Mouse (Mus musculus) kidney, postnatal 0 days (tissue): ENCODE data around the gene Olfr669. TPM values are rescaled to one million over a fixed set of nuclear protein-coding genes. Genes with fewer than 3 reads are reported as not detected.
"Not testable (repeated sequence)": the region's sequence is repeated elsewhere in the genome, so short reads cannot be mapped to it uniquely, and the experiment has no call there.

Experiments
- ATAC-seq: fragments of 200-750 bp; cut with Nextera tagmentation; replicated peaks from 2 replicates; pipeline ENCODE4 v1.8.0; 2017; ENCODE audit warnings: low read depth, moderate number of reproducible peaks, moderate TSS enrichment, moderate library complexity; ENCODE audit not compliant: low FRiP score
- DNase-seq: peaks from one replicate; pipeline ENCODE4 v3.0.0-alpha.2; 2016; ENCODE audit warnings: low spot score
- H3K27ac ChIP-seq: fragments of 300-500 bp; sonication (generic); 2 replicates; pipeline ENCODE4 v1.5.1; 2014; ENCODE audit warnings: mild to moderate bottlenecking
- H3K27me3 ChIP-seq: fragments of 300-500 bp; sonication (generic); 2 replicates; pipeline ENCODE4 v1.6.1; 2014; ENCODE audit warnings: low read length, mixed read lengths; ENCODE audit not compliant: insufficient read depth
- H3K36me3 ChIP-seq: fragments of 300-500 bp; sonication (generic); 2 replicates; pipeline ENCODE4 v1.6.1; 2014; ENCODE audit warnings: low read length, mixed read lengths; ENCODE audit not compliant: insufficient read depth
- H3K4me1 ChIP-seq: fragments of 300-500 bp; sonication (generic); replicated peaks from 2 replicates; pipeline ENCODE4 v1.6.1; 2014; ENCODE audit warnings: antibody characterized with exemption, low read length, mixed read lengths; ENCODE audit not compliant: insufficient read depth
- H3K4me2 ChIP-seq: fragments of 300-500 bp; sonication (generic); 2 replicates; pipeline ENCODE4 v1.6.1; 2014; ENCODE audit warnings: mild to moderate bottlenecking, low read length, moderate library complexity, mixed read lengths
- H3K4me3 ChIP-seq: fragments of 300-500 bp; sonication (generic); replicated peaks from 2 replicates; pipeline ENCODE4 v1.5.1; 2014; ENCODE audit warnings: low read depth, low read length
- H3K9ac ChIP-seq: fragments of 300-500 bp; sonication (generic); 2 replicates; pipeline ENCODE4 v1.6.1; 2014; ENCODE audit warnings: low read depth, low read length
- H3K9me3 ChIP-seq: fragments of 300-500 bp; sonication (generic); replicated peaks from 2 replicates; pipeline ENCODE4 v1.6.1; 2016; ENCODE audit warnings: low read length, inconsistent platforms, mixed read lengths
- CTCF ChIP-seq: IDR thresholded peaks from 2 replicates; pipeline ENCODE4 v1.5.1; 2016; ENCODE audit warnings: antibody characterized with exemption, low read depth, mild to moderate bottlenecking, moderate library complexity
- WGBS: fragments of 180-500 bp; shearing (Covaris S2); extraction: QIAGEN DNeasy Blood & Tissue Kit; methylation state at CpG from one replicate; pipeline ENCODE4 v1.1.7; 2014; 5-methylcytosine and 5-hydroxymethylcytosine counted together
- polyA plus RNA-seq: library from polyadenylated mRNA; unstranded; fragments of >200 nt; fragmentation: Nextera tagmentation; extraction: Ambion mirVana; gene quantifications from 2 replicates; pipeline ENCODE4 v1.2.1, GENCODE M21; 2015

Olfr669 gene
- not detected in 2 replicates for polyA plus RNA-seq

DNA sequence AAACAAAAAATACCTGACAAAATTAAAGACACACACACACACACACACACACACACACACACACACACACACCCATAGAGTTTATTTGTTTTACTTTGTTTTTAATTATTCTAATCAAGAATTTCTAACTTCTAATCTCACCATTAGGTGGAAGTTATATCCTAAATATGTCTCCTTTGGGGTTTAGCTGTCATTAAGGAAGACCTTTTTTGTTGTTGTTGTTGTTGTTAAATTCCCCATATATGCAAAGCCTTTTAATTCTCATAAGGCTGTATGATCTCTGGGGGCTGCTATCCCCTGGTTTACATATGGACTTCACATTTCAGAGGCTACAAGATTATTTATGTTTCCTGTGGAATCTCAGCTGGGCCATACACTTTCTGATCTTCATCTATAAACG is at the start of gene Olfr669:
Gene Olfr669 (plus strand): TSS at position 301 of the 400 bp plus-strand sequence.
- ATAC-seq, result no peak

DNA sequence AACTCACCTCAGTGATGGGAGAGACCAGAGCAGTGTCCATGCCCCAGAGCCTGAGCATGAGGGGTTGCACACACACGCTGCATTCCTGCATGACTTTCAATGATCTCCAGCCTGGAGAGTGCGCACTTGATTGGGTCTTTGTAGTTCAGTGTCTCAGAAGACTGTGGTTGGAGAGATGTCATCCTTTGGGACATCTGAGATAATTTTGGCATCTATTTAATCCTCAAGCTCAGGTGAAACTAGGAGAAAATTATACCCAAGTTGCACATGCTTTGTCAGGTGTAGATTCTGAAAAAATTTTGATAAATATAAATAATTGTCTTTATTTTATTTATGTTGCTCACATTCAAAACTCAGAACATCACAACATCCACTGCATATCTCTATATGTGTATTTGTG is 38.2 kb upstream of the Olfr669 start, which contains the start of gene Olfr666:
Gene Olfr666 (minus strand): TSS at position 101 of the 400 bp plus-strand sequence.
- DNase-seq (no peak), ATAC-seq (no peak)
- 81% methylated on average over 2 of the region's 2 CpGs for WGBS
- Histone ChIP-seq H3K27ac (no peak within 1 kb of the TSS), H3K4me1 (no peaks in the 10 kb centered on the region), H3K27me3 (no peaks in the 10 kb centered on the region), H3K4me3 (no peak within 1 kb of the TSS), H3K9me3 (no peaks in the 10 kb centered on the region), H3K9ac (no peak within 1 kb of the TSS), H3K36me3 (no peaks in the 10 kb centered on the region), H3K4me2 (no peak within 1 kb of the TSS)
- TF ChIP-seq CTCF, result no peak

More for the DNA sequence above, at the start of gene Olfr669:
- H3K27me3 ChIP-seq, result no peaks in the 10 kb centered on the region
- 70% methylated on average over 1 of the region's 1 CpGs for WGBS
- no peak within 1 kb of the TSS for H3K4me3 ChIP-seq
- no peak within 1 kb of the TSS for H3K9ac ChIP-seq
- H3K4me2 ChIP-seq, result no peak within 1 kb of the TSS
- DNase-seq, result no peak
- H3K27ac ChIP-seq, result no peak within 1 kb of the TSS
- H3K4me1 ChIP-seq, result no peaks in the 10 kb centered on the region
- H3K9me3 ChIP-seq, result no peaks in the 10 kb centered on the region
- no peak for TF ChIP-seq CTCF
- H3K36me3 ChIP-seq, result no peaks in the 10 kb centered on the region

DNA sequence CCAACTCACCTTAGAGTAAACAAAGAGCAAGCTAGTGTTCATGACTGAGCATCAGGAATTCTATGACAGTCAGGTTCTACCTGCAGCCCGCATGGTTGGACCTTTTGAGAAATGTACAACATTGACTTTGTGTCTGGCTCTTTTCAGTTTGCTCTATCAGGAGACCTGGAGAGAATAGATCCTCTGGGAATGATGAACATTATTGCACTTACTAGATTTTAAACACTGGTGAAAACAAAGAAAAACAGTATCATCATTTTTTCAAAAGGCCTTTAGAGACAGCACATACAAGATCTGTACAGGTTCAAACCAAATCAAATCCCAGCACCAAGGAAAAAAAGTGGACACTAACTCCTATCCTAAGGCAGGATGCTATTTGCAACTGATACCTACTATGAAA is 12.7 kb upstream of the Olfr669 start, which contains the start of gene Olfr667:
Gene Olfr667 (minus strand): TSS at position 101 of the 400 bp plus-strand sequence.
- DNase-seq (no peak), ATAC-seq (no peak)
- Histone ChIP-seq H3K9ac (no peak within 1 kb of the TSS), H3K4me2 (no peak within 1 kb of the TSS), H3K4me3 (no peak within 1 kb of the TSS), H3K27ac (no peak within 1 kb of the TSS), H3K9me3 (no peaks in the 10 kb centered on the region), H3K36me3 (no peaks in the 10 kb centered on the region), H3K4me1 (no peaks in the 10 kb centered on the region), H3K27me3 (no peaks in the 10 kb centered on the region)
- 94% methylated on average over 1 of the region's 1 CpGs for WGBS
- no peak for TF ChIP-seq CTCF

DNA sequence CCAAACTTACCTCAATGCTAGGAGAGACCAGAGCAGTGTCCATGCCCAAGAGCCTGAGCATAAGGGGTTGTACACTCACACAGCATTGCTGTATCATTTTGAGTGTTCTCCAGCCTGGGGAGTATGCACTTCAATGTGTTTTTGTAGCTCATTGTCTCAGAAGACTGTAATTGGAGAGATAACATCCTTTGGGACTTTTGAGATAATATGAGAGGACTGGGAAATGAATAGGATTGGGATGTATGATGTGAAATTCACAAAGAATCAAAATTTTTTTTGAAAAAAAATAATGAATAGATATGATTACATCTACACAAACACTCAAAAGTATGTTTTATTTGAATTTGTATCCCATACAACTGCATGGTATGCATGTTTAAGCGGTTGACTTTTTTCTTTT is 6.1 kb upstream of the Olfr669 start, which contains the start of gene Olfr668:
Gene Olfr668 (minus strand): TSS at position 101 of the 400 bp plus-strand sequence.
- no peaks in the 10 kb centered on the region for H3K36me3 ChIP-seq
- DNase-seq, result no peak
- H3K4me2 ChIP-seq, result no peak within 1 kb of the TSS
- 73% methylated on average over 1 of the region's 1 CpGs for WGBS
- H3K4me1 ChIP-seq, result no peaks in the 10 kb centered on the region
- no peak for ATAC-seq
- H3K9ac ChIP-seq, result no peak within 1 kb of the TSS
- no peak within 1 kb of the TSS for H3K27ac ChIP-seq
- no peak for TF ChIP-seq CTCF
- no peak within 1 kb of the TSS for H3K4me3 ChIP-seq
- no peaks in the 10 kb centered on the region for H3K27me3 ChIP-seq
- no peaks in the 10 kb centered on the region for H3K9me3 ChIP-seq

DNA sequence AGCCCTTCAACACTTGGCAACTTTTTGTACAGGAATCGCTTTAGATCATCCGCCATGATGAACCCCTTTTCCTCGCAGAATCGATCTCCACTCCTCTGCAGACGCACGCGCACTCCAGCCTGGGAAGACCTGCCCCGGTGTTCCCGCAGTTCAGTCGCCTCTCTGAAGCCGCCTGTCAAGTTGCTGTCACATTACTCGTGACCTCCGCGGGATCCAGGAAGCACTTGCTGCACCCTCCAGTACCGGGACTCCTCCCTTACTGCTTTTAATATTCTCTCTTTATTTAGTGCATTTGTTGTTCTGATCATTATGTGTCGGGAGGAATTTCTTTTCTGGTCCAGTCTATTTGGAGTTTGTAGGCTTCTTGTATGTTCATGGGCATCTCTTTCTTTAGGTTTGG is 16.2 kb downstream of the Olfr669 start:
- not testable (repeated sequence) for H3K4me2 ChIP-seq, ATAC-seq, H3K36me3 ChIP-seq, H3K9ac ChIP-seq, H3K4me1 ChIP-seq, DNase-seq, H3K27ac ChIP-seq, H3K9me3 ChIP-seq, H3K4me3 ChIP-seq, H3K27me3 ChIP-seq
- 91% methylated on average over 16 of the region's 16 CpGs for whole genome bisulfite sequencing

DNA sequence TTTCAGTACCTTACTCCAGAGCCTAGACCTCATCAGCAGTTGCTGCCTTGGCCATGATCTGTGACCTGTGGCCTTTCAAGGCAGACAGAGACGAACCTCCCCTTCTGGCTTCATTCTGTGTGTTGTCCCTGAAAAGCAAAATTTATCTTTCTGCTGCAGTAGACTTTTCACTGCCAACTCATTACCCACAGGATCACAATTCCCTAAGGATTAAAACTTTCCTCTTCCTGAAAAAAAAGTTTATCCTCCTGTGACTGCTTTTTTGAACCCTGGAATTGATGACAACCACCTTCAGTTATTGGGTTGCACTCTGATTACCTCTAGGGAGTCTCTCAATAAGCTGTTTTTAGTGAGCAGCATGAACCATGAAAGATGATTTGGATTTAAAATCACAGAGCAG is 28.5 kb downstream of the Olfr669 start, which contains the start of gene Olfr670:
Gene Olfr670 (minus strand): TSS at position 101 of the 400 bp plus-strand sequence.
- Histone ChIP-seq H3K9me3 (no peaks in the 10 kb centered on the region), H3K9ac (no peak within 1 kb of the TSS), H3K4me1 (no peaks in the 10 kb centered on the region), H3K4me2 (no peak within 1 kb of the TSS), H3K4me3 (no peak within 1 kb of the TSS), H3K36me3 (no peaks in the 10 kb centered on the region), H3K27me3 (no peaks in the 10 kb centered on the region), H3K27ac (no peak within 1 kb of the TSS)
- WGBS, result 13% methylated on average over 1 of the region's 1 CpGs
- DNase-seq, result no peak
- TF ChIP-seq CTCF, result no peak
- ATAC-seq, result no peak

DNA sequence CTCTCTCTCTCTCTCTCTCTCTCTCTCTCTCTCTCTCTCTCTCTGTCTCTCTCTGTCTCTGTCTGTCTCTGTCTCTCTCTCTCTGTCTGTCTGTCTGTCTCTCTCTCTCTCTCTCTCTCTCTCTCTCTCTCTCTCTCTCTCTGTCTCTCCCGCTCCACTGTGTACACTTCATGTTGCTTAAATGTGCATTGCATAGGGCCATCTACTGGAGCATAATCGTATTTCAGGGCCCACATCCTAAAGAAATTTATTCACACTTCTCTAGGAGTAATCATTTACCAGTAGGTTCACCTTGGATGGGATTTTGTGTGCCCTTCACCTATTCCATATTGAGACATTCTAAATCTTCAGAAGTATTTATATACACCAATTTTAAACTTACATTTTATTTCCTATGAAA is 38.5 kb downstream of the Olfr669 start:
- 63% methylated on average over 2 of the region's 2 CpGs for WGBS
- H3K27ac ChIP-seq, H3K27me3 ChIP-seq, H3K4me2 ChIP-seq, H3K9ac ChIP-seq, H3K4me3 ChIP-seq, H3K9me3 ChIP-seq, H3K36me3 ChIP-seq, ATAC-seq, H3K4me1 ChIP-seq, DNase-seq: not testable (repeated sequence)
